Mouse (Mus musculus) spleen, embryonic (tissue): ENCODE measurements at regions not wholly inside any gene's neighbourhood (a gene's known extent, or its start where the extent isn't known, plus 50 kb on each side); places are given as distances from the start of the nearest gene placed in this dataset.

Experiments used
- CTCF ChIA-PET: fragments of 350-600 bp; sonication (Branson Sonifier 250); formaldehyde crosslinking; loops from one replicate; lab custom pipeline; 2022; lab: Charles Lee

GRCm38 (mm10) chr11:84706692-84707091, 112.6 kb downstream of the Mrm1 start:
- CTCF ChIA-PET: no interaction called here

- CTCF ChIA-PET: no interaction called here
Observed at GRCm38 (mm10) chr11:84701319-84702175, 117.8 kb downstream of the Mrm1 start.

GRCm38 (mm10) chr11:84697521-84697920, 121.8 kb downstream of the Mrm1 start:
- CTCF ChIA-PET: interaction anchor here (0.6 kb wide), 1 partner anchor 278 kb away, joined by 4 read pairs; no protein-coding TSS in a partner anchor

GRCm38 (mm10) chr11:84692638-84693037, 126.7 kb downstream of the Mrm1 start:
- CTCF ChIA-PET: no interaction called here

GRCm38 (mm10) chr11:84691410-84692148, 127.7 kb downstream of the Mrm1 start:
- CTCF ChIA-PET: no interaction called here

- CTCF ChIA-PET: interaction anchor here (0.5 kb wide), 1 partner anchor 33 kb away, joined by 5 read pairs; no protein-coding TSS in a partner anchor
Observed at GRCm38 (mm10) chr11:84686473-84686872, 132.8 kb downstream of the Mrm1 start.

GRCm38 (mm10) chr11:84684325-84684724, 135.0 kb downstream of the Mrm1 start:
- CTCF ChIA-PET: interaction anchor here (0.6 kb wide), 1 partner anchor 245 kb away, joined by 3 read pairs; no protein-coding TSS in a partner anchor

- CTCF ChIA-PET: no interaction called here
Observed at GRCm38 (mm10) chr11:84682931-84683330, 136.4 kb downstream of the Mrm1 start.

- CTCF ChIA-PET: no interaction called here
Observed at GRCm38 (mm10) chr11:84676377-84677078, 142.8 kb downstream of the Mrm1 start.

GRCm38 (mm10) chr11:84672841-84673473, 146.4 kb downstream of the Mrm1 start:
- CTCF ChIA-PET: no interaction called here

- CTCF ChIA-PET: no interaction called here
Observed at GRCm38 (mm10) chr11:84671585-84671984, 146.2 kb upstream of the Lhx1 start.

- CTCF ChIA-PET: no interaction called here
Observed at GRCm38 (mm10) chr11:84667711-84668110, 142.4 kb upstream of the Lhx1 start.

- CTCF ChIA-PET: no interaction called here
Observed at GRCm38 (mm10) chr11:84664258-84664657, 138.9 kb upstream of the Lhx1 start.

- CTCF ChIA-PET: no interaction called here
Observed at GRCm38 (mm10) chr11:84661981-84662380, 136.6 kb upstream of the Lhx1 start.

- CTCF ChIA-PET: no interaction called here
Observed at GRCm38 (mm10) chr11:84660877-84661276, 135.5 kb upstream of the Lhx1 start.

GRCm38 (mm10) chr11:84659370-84659937, 134.1 kb upstream of the Lhx1 start:
- CTCF ChIA-PET: no interaction called here

- CTCF ChIA-PET: no interaction called here
Observed at GRCm38 (mm10) chr11:84653481-84653880, 128.1 kb upstream of the Lhx1 start.

- CTCF ChIA-PET: no interaction called here
Observed at GRCm38 (mm10) chr11:84648899-84649298, 123.6 kb upstream of the Lhx1 start.

GRCm38 (mm10) chr11:84647104-84647503, 121.8 kb upstream of the Lhx1 start:
- CTCF ChIA-PET: no interaction called here

- CTCF ChIA-PET: no interaction called here
Observed at GRCm38 (mm10) chr11:84643107-84643372, 117.7 kb upstream of the Lhx1 start.
